Mouse (Mus musculus): Measurements from ENCODE around the gene Rplp1.

Gene Rplp1

GRCm38 (mm10) chr9:61873325-61873724 is 41.0 kb downstream of the Rplp1 start:
- no peaks in the 10 kb centered on the region for H3K27me3 ChIP-seq (ENCODE audit: control insufficient read depth, insufficient read depth, low read length, poor library complexity, severe bottlenecking)
- no peak for DNase-seq (ENCODE audit: low read depth, low spot score)
- H3K36me3 ChIP-seq (ENCODE audit: control insufficient read depth, insufficient read depth, low read length, poor library complexity, severe bottlenecking), result no peaks in the 10 kb centered on the region

DNA sequence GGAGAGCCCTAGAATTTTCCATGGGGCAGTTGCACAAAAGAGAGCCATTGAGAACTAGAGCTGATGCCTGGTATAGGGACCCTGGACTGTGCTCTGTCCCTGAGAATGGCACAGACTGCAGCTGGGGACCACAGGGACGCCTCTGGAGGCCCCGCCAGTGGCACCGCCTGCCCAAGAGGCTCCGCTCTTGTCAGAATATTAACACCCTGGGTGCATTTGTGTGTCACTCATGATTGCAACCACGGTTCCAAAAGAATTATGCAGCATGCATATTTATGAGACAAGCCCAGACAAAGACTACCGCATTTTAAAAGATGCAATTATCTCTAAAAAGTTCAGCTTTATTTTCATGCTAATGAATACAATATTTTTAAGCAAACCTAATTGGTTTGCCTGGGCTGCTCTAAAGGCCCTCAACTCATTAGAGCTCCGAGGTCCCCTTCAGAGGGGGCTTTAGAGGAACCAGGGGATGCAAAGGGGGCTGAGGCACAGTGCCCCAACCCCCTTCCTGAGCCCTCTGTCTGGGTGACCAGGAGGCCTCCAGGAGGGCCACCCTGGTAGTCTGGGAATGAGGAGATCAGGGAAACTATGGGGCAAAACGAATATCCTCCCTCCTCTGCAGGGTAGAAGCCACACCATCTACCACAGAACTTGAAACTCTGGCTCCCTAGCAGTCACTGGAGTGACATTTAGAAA is 41.9 kb downstream of the Rplp1 start:
- H3K36me3 ChIP-seq (ENCODE audit: control insufficient read depth, insufficient read depth, low read length, poor library complexity, severe bottlenecking), result no peaks in the 10 kb centered on the region
- H3K27me3 ChIP-seq (ENCODE audit: control insufficient read depth, insufficient read depth, low read length, poor library complexity, severe bottlenecking), result no peaks in the 10 kb centered on the region
- DNase-seq (ENCODE audit: low read depth, low spot score), result no peak

DNA sequence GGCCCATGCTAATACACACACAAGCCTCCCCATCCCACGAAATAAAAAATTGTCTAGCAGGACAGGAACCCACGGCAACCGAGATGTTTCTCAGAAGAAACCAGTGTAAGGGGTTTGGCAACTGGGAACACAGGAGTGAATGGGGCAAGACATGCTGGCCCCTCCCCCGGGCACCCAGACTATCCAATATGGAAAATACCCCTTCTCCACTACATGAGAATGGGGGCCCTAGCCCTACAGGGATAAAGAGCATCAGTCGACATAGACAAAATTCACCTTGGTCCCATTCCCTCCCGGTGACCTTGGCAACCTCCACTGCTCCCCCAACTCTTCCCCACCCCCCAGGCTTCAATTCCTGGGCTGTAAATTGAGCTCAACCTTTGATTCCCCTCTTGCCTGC is 42.5 kb downstream of the Rplp1 start:
- no peak for DNase-seq (ENCODE audit: low read depth, low spot score)
- no peaks in the 10 kb centered on the region for H3K27me3 ChIP-seq (ENCODE audit: control insufficient read depth, insufficient read depth, low read length, poor library complexity, severe bottlenecking)

DNA sequence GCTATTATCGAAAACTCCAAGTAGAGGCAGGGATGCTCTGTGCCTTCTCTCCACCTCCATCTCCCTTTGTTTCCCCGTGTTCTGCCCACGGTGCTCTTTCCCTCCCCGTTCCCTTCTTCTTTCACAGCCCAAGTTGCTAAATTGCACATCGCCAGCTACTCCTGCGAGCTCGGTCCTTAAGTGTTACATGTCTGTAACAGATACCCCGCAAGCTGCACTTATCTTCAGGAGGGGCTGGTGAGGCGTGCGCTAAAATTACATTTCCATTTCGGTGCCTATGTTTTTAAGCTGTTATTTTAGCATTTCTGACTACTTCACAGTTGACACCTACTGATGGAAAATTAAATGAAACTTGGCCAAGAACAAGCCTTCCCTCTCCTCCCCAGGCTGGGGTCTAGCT is 46.7 kb downstream of the Rplp1 start:
- H3K36me3 ChIP-seq (ENCODE audit: control insufficient read depth, insufficient read depth, low read length, poor library complexity, severe bottlenecking), result no peaks in the 10 kb centered on the region
- DNase-seq (ENCODE audit: low read depth, low spot score), result no peak
- no peaks in the 10 kb centered on the region for H3K27me3 ChIP-seq (ENCODE audit: control insufficient read depth, insufficient read depth, low read length, poor library complexity, severe bottlenecking)

More for the DNA sequence above, 42.5 kb downstream of the Rplp1 start:
- no peaks in the 10 kb centered on the region for H3K36me3 ChIP-seq (ENCODE audit: control insufficient read depth, insufficient read depth, low read length, poor library complexity, severe bottlenecking)

Data from splenic B cell, adult 2 months (primary cell).